Mouse (Mus musculus) midbrain, postnatal 0 days (tissue): ENCODE results near the gene Cnksr3. TPM values are rescaled to one million over a fixed set of nuclear protein-coding genes. Genes with fewer than 3 reads are reported as not detected.

Experiments used
- ATAC-seq: fragments of 200-750 bp; cut with Nextera tagmentation; 2 replicates; pipeline ENCODE4 v1.8.0; 2017; ENCODE audit warnings: moderate number of reproducible peaks, mild to moderate bottlenecking, moderate TSS enrichment, moderate library complexity; ENCODE audit not compliant: low FRiP score
- DNase-seq: peaks from one replicate; pipeline ENCODE4 v3.0.0-alpha.2; 2015; ENCODE audit warnings: low spot score
- H3K27ac ChIP-seq: fragments of 300-500 bp; sonication (generic); 2 replicates; pipeline ENCODE4 v1.5.1; 2014; ENCODE audit warnings: low read depth, mild to moderate bottlenecking, low read length, mixed read lengths
- H3K27me3 ChIP-seq: fragments of 300-500 bp; sonication (generic); 2 replicates; pipeline ENCODE4 v1.6.1; 2014; ENCODE audit warnings: low read length, control low read depth, mixed read lengths; ENCODE audit not compliant: insufficient read depth
- H3K36me3 ChIP-seq: fragments of 300-500 bp; sonication (generic); 2 replicates; pipeline ENCODE4 v1.6.1; 2014; ENCODE audit warnings: low read length, control low read depth, mixed read lengths; ENCODE audit not compliant: insufficient read depth
- H3K4me1 ChIP-seq: fragments of 300-500 bp; sonication (generic); 2 replicates; pipeline ENCODE4 v1.6.1; 2014; ENCODE audit warnings: mild to moderate bottlenecking, control low read depth, antibody characterized with exemption, low read length, mixed read lengths; ENCODE audit not compliant: insufficient read depth
- H3K4me2 ChIP-seq: fragments of 300-500 bp; sonication (generic); 2 replicates; pipeline ENCODE4 v1.6.1; 2014; ENCODE audit warnings: low read depth, mild to moderate bottlenecking, low read length, mixed read lengths; ENCODE audit not compliant: poor library complexity, severe bottlenecking
- H3K4me3 ChIP-seq: fragments of 300-500 bp; sonication (generic); 2 replicates; pipeline ENCODE4 v1.5.1; 2014; ENCODE audit warnings: low read depth, mild to moderate bottlenecking, low read length, moderate library complexity
- H3K9ac ChIP-seq: fragments of 300-500 bp; sonication (generic); replicated peaks from 2 replicates; pipeline ENCODE4 v1.6.1; 2014; ENCODE audit warnings: mild to moderate bottlenecking, low read length, moderate library complexity, mixed read lengths; ENCODE audit not compliant: poor library complexity, severe bottlenecking
- H3K9me3 ChIP-seq: fragments of 300-500 bp; sonication (generic); 2 replicates; pipeline ENCODE4 v1.6.1; 2016; ENCODE audit warnings: low read length, control low read depth
- CTCF ChIP-seq: IDR thresholded peaks from 2 replicates; pipeline ENCODE4 v1.5.1; 2016; ENCODE audit warnings: antibody characterized with exemption, mild to moderate bottlenecking
- WGBS: fragments of 180-500 bp; shearing (Covaris S2); extraction: QIAGEN DNeasy Blood & Tissue Kit; methylation state at CpG from one replicate; pipeline ENCODE4 v1.1.7; 2014; 5-methylcytosine and 5-hydroxymethylcytosine counted together
- polyA plus RNA-seq: library from polyadenylated mRNA; unstranded; fragments of >200 nt; fragmentation: Nextera tagmentation; extraction: Ambion mirVana; gene quantifications from 2 replicates; pipeline ENCODE4 v1.2.1, GENCODE M21; 2015
- total RNA-seq: library from RNA; depleted of rRNA; stranded (reverse); fragments of >200 nt; gene quantifications from 2 replicates; pipeline ENCODE4 v1.2.3, GENCODE M21; 2014

The Cnksr3 gene
- total and polyA plus RNA-seq, 2 experiments from 2014 or later = 1.8 to 4.1 TPM

- no peaks in the 10 kb centered on the region for H3K36me3 ChIP-seq
- DNase-seq = no peak
- H3K9ac ChIP-seq = no peak overlapping the region
- 95% methylated on average over 9 of the region's 9 CpGs for WGBS
- no peak for TF ChIP-seq CTCF
- H3K27ac ChIP-seq = no peak overlapping the region
- H3K4me2 ChIP-seq = no peak overlapping the region
- H3K4me3 ChIP-seq = no peak overlapping the region
- H3K27me3 ChIP-seq = no peaks in the 10 kb centered on the region
- no peaks in the 10 kb centered on the region for H3K4me1 ChIP-seq
- ATAC-seq = no peak
- no peaks in the 10 kb centered on the region for H3K9me3 ChIP-seq
Measured at GRCm38 (mm10) chr10:7202576-7202975, 9.5 kb downstream of the Cnksr3 start.

DNA sequence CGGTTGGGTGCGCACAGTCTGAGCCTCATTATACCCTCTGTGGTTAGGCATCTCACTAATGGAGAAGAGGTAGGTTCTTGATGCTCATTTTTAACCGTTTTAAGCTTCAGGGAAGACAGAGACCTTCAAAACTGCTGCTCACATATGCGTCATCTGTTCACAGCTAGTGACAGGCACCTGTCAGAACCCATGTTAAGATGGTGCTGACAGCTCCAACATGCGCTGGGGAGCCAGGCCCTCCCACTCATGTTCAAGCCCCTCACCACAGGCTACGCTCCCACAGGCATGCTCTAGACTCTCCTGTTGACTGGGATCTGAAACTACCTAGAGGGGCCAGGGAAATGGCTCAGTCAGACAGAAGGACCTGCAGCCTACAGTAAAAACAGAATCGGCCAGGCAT lies 11.4 kb downstream of the Cnksr3 start:
- no peak for DNase-seq
- Histone ChIP-seq H3K4me3 (no peak overlapping the region), H3K27ac (no peak overlapping the region), H3K9ac (no peak overlapping the region), H3K36me3 (no peaks in the 10 kb centered on the region), H3K4me1 (no peaks in the 10 kb centered on the region; the same call in 1 of the 2 replicates), H3K27me3 (no peaks in the 10 kb centered on the region), H3K4me2 (no peak overlapping the region), H3K9me3 (no peaks in the 10 kb centered on the region)
- 89% methylated on average over 7 of the region's 7 CpGs for WGBS
- TF ChIP-seq CTCF = no peak
- ATAC-seq = no peak

DNA sequence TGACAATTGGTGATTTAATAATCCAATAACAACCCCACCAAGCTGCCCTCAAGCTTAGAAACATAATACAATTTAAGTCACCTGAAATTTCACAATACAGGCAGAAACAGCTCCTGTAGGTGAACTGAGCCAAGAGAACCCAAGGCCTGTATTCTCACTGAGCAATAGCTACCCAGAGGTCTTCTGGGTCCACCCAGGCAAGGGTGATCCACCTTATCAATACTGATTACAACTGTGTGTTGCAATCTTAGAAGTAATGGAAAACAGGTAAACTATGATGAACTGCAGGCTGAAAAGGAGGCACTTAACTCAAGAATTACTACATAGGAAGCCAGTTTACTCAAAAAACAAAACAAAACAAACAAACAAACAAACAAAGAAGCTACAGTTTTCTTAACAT lies 13.8 kb downstream of the Cnksr3 start:
- Histone ChIP-seq H3K27ac (no peak overlapping the region), H3K4me3 (no peak overlapping the region), H3K9ac (no peak overlapping the region), H3K4me2 (no peak overlapping the region), H3K36me3 (no peaks in the 10 kb centered on the region), H3K9me3 (no peaks in the 10 kb centered on the region), H3K27me3 (no peaks in the 10 kb centered on the region), H3K4me1 (no peaks in the 10 kb centered on the region; the same call in 1 of the 2 replicates)
- DNase-seq (no peak), ATAC-seq (no peak)
- TF ChIP-seq CTCF = no peak

GRCm38 (mm10) chr10:7197733-7198132 lies 14.3 kb downstream of the Cnksr3 start:
- Histone ChIP-seq H3K27me3 (no peaks in the 10 kb centered on the region), H3K4me3 (no peak overlapping the region), H3K9ac (no peak overlapping the region), H3K27ac (no peak overlapping the region), H3K4me2 (no peak overlapping the region), H3K4me1 (no peaks in the 10 kb centered on the region; the same call in 1 of the 2 replicates), H3K36me3 (no peaks in the 10 kb centered on the region), H3K9me3 (no peaks in the 10 kb centered on the region)
- WGBS = 88% methylated on average over 6 of the region's 6 CpGs
- ATAC-seq (no peak), DNase-seq (no peak)
- TF ChIP-seq CTCF = no peak

DNA sequence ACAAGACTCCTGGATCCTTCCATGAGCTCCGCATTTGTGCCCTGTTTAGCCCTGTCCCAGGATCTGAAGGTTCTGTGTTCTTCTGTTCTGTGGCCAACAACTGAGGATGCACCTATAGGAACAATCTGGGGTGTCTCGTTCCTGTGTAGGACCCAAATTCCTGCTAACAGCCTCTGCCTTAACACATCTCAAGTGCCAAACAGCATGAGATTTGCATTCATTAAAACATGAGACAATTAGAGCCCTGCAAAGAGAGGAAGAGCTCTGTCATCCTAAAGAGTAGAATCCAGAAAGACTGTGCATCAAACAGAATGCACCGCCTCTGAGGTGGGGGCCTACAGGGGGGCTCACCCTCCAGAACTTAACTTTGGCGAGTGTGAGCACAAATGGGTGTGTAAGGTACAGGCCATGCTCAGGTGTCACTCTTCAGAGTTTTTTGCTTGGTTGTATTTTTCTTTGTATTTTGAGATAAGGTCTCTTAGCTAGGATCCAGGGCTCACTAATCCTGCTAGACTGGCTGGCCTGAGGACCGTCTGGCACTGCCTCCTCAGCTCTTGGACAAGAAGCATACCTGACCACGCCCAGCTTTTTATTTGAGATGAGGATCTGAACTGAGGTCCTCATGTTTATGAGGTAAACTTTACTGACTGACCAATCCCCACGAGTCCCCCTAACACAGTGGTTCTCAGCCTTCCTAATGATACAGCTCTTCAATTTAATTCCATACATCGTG lies 15.2 kb downstream of the Cnksr3 start:
- no peaks in the 10 kb centered on the region for H3K9me3 ChIP-seq
- no peak for TF ChIP-seq CTCF
- no peak overlapping the region for H3K9ac ChIP-seq
- no peak overlapping the region for H3K4me2 ChIP-seq
- no peaks in the 10 kb centered on the region; the same call in 1 of the 2 replicates for H3K4me1 ChIP-seq
- 74% methylated on average over 8 of the region's 8 CpGs for WGBS
- no peak overlapping the region for H3K4me3 ChIP-seq
- ATAC-seq = no peak
- H3K27ac ChIP-seq = no peak overlapping the region
- no peaks in the 10 kb centered on the region for H3K27me3 ChIP-seq
- no peaks in the 10 kb centered on the region for H3K36me3 ChIP-seq
- DNase-seq = no peak

- H3K9me3 ChIP-seq = no peaks in the 10 kb centered on the region
- H3K9ac ChIP-seq = no peak overlapping the region
- WGBS = 91% methylated on average over 6 of the region's 6 CpGs
- no peak for TF ChIP-seq CTCF
- no peaks in the 10 kb centered on the region for H3K36me3 ChIP-seq
- H3K4me3 ChIP-seq = no peak overlapping the region
- ATAC-seq (no peak), DNase-seq (no peak)
- no peaks in the 10 kb centered on the region for H3K27me3 ChIP-seq
- H3K4me1 ChIP-seq = no peaks in the 10 kb centered on the region; the same call in 1 of the 2 replicates
- no peak overlapping the region for H3K4me2 ChIP-seq
- no peak overlapping the region for H3K27ac ChIP-seq
Measured at GRCm38 (mm10) chr10:7195927-7196326, 16.1 kb downstream of the Cnksr3 start.
